Mouse (Mus musculus) C2C12 (cell line): Measurements from ENCODE around the gene Nrp2.

Experiments used
- CEBPB ChIP-seq: IDR thresholded peaks from one replicate; pipeline ENCODE4 v1.6.1; 2011; ENCODE audit warnings: low read depth, mild to moderate bottlenecking, control low read depth, moderate library complexity
- CTCF ChIP-seq: IDR thresholded peaks from one replicate; pipeline ENCODE4 v1.5.1; 2011; ENCODE audit not compliant: control insufficient read depth, insufficient read depth, insufficient read length
- MAX ChIP-seq: IDR thresholded peaks from one replicate; pipeline ENCODE4 v1.6.1; 2011; ENCODE audit warnings: mild to moderate bottlenecking, control low read depth
- MYOD1 ChIP-seq: IDR thresholded peaks from one replicate; pipeline ENCODE4 v1.6.1; 2011; ENCODE audit warnings: low read depth; ENCODE audit not compliant: control insufficient read depth, insufficient read length

DNA sequence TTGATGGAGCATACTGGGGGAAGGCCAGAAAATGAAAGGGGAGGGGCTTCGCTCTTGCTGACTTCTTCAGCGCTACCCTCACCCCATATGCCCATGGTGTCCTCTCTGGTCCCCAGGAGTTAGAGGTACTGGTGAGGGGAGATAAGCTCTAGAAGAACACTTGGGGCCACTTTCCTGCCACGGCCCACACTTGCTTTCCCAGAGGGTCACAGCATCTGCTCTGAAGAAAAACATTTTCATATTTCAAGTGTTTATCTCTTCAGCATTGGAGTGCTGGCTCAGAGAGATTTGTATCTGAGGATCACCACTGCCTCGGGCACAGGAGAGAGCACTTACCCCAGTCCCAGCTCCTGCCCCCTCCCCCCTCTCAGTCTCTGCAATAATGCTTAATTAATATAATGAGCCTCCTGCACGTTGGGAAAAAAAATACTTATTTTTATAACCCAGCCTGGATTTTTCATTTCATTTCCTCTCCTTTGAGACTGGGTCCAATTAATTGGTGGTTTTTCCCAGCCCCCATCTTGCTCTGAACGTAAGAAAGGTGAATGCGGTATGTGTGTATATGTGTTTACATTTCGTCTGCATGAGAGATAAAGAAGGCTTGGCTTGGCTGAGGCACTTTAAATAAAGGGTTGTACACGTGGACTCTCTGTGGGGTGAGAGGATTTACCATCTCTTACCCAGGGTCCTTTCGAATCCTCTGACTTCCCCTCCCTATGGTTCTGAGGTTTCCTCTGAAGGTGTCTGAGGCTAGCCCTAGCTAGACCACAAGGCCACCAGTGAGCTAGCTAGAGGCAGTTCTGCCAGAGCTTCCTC is 70.2 kb downstream of the Nrp2 start:
- TF ChIP-seq CTCF: no peak
- TF ChIP-seq MYOD1: no peak
- TF ChIP-seq CEBPB: no peak
- TF ChIP-seq MAX: no peak
